Mouse (Mus musculus) kidney, adult 2 months (tissue): ENCODE measurements at regions not wholly inside any gene's neighbourhood (a gene's known extent, or its start where the extent isn't known, plus 50 kb on each side); places are given as distances from the start of the nearest gene placed in this dataset.

ENCODE experiments used
- CTCF ChIP-seq: fragments of 200-500 bp; conservative IDR thresholded peaks from 2 replicates; pipeline ENCODE4 v1.5.1; 2011; ENCODE audit warnings: low read depth, mild to moderate bottlenecking, control low read depth, low read length, moderate library complexity, mixed read lengths; ENCODE audit not compliant: insufficient read depth, insufficient read length
- POLR2A ChIP-seq: fragments of 200-500 bp; IDR thresholded peaks from one replicate; pipeline ENCODE4 v1.6.1; 2011; ENCODE audit warnings: low read depth, low read length, control low read depth

DNA sequence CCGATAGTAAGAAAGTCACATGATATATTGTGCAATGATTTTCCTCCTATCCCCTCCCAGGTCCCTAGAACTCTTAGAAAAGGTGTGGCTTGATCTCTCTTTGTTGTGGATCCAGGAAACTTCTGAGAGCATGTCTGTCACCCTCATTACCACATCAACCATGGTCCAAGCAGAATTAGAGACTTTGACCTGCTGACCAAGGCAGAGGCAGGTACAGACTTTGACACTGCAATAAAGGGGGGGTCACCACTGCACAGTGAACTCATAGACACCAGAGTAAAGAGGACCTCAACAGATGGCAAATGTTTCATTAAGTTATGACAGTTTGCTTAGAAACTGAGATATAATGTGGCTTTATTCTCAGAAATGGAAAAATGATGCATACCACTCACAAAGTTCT lies 595.2 kb upstream of the Camk1g start:
- TF ChIP-seq POLR2A (no peak), CTCF (no peak)
